Mouse (Mus musculus) mouse trophoblast stem cell (cell line): ENCODE measurements around the gene Hmcn1.

Experiments
- in situ Hi-C, 2 experiments: fragments of 300-500 bp; cut with MseI, MboI; formaldehyde crosslinking; loops; 2 replicates in 1 of 2; 3 replicates in 1 of 2; pipeline ENCODE4 v1.15.1; 2025

The Hmcn1 gene

DNA sequence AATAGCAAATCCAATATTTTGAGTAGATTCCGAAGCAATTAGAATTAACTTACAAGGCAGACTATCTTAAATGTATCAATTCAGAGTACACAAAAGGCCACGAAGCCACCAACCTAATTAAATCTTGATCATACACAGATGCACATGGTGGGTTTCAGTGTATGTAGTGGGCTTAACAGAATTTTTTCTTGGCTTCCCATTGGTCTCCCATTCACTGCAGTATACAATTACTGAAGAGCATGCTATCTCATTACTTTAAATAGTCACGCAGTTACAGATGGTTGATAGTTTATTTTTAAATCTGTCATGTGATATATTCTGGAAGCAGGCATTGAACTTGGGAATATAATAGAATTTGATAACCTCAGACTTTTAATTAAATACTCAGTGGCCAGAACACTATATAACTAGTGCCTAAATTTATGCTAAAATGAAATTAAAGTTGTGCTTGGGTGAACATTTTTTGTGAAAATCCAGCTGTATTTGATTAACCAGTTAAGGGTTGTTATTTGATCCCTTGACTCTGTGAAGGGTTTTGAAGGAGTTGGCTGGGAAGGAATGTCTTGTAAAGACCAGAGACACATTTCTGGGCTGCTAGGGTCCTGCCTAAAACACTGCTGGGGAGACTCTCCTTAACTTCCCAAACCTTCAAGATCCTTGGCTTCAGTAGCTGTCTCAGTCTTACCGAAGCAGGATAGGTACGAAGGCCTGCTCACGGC, 455.7 kb downstream of the Hmcn1 start:
- in situ Hi-C loops = loop anchor here in 1 of 2 experiments (5.0 to 25.0 kb wide), 2 partner anchors 50 to 375 kb away; no protein-coding TSS in a partner anchor

DNA sequence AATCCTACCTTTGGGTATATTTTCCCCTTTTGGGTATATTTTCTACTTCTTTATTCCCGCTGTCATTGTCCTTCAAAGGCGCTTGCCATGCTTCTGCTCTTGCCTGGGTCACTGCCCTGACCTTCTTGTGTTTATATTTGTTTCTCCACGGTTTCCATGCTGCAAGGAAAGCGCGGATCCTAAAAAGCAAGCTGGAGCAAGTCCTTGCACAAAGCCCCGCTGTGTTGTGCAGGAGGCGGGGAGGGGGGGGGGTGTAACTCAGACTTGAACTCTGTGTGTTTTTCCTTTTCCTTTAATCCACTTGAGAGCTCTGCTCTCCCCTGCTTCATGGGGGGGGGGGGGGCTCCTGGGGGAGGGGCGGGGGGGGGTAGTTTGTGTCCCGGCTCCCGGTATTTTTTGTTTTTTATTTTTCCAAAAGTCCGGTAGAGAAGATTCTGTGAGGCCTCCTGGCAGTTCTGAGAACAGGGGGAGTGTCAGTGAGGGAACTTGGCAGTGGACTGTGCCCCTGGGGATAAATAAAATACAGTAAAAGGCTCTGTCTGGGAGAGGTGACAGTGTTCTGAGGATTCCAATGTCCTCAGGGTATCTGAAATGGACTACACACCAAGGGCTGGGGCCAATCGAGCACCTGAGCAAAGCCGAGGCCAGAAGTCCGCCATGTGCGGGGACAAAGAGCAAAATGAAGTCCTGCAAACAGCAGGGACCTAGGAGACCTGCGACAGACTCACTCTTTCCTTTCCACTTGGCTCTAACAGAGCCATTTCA, 457.3 kb downstream of the Hmcn1 start:
- in situ Hi-C loops = loop anchor here in 1 of 2 experiments (5.0 to 25.0 kb wide), 2 partner anchors 51 to 376 kb away; no protein-coding TSS in a partner anchor

DNA sequence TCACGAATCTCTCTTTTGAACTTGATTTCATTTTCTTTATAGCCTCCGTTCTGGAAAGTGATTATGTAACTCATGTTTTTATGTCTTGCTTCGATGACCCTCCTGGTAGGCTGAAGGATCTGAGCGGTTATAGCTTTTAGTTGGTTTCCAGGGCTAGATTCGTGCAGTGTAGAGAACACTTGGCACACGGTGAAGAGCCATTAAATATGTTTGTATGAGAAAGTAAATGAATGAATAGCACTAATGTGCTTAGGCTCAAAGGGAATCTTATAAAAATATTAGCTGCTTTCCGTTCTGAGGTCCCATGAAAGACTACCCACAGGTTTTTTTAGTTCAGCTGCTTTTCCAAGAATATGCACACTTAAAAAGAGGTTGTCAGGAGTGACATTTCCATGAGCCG, 458.6 kb downstream of the Hmcn1 start:
- in situ Hi-C loops = loop anchor here in 1 of 2 experiments (25.0 kb wide), 1 partner anchor 378 kb away; no protein-coding TSS in a partner anchor

DNA sequence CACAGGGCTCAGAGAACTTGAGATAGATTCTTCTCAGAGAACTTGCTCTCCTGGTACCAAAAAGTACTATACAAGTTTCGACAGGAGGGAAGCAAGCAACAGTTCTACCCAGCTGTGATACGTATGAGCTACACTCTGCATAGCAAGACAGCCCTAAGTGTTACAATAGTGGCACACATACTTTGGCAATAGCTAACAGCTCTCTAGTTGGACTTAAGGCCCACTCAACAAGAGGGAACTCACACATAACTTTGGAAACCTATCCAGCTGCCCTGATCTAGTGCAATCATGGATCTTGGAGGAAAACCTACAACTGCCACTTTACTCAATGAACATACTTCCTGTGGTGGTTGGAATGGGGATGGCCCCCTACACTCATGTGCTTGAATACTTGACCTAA, 480.2 kb downstream of the Hmcn1 start:
- in situ Hi-C loops = no loop called here
